Mouse (Mus musculus) fat pad, adult 2 months (tissue): ENCODE data around the gene 2510039O18Rik.

Experiments used
- DNase-seq: peaks from one replicate; pipeline ENCODE4 v3.0.0-alpha.2; 2011; ENCODE audit warnings: low read depth, low spot score; ENCODE audit errors: extremely low read depth

2510039O18Rik gene

GRCm38 (mm10) chr4:147936331-147936954 is 4.3 kb upstream of the 2510039O18Rik start, which contains the start of gene Plod1:
TSS of gene Plod1 (minus strand) at chr4:147936767.
- no peak for DNase-seq

- no peak for DNase-seq
These were observed 3.7 kb upstream of the 2510039O18Rik start for GRCm38 (mm10) chr4:147937021-147937420.

GRCm38 (mm10) chr4:147937486-147937885 is 3.2 kb upstream of the 2510039O18Rik start:
- DNase-seq, result no peak

DNA sequence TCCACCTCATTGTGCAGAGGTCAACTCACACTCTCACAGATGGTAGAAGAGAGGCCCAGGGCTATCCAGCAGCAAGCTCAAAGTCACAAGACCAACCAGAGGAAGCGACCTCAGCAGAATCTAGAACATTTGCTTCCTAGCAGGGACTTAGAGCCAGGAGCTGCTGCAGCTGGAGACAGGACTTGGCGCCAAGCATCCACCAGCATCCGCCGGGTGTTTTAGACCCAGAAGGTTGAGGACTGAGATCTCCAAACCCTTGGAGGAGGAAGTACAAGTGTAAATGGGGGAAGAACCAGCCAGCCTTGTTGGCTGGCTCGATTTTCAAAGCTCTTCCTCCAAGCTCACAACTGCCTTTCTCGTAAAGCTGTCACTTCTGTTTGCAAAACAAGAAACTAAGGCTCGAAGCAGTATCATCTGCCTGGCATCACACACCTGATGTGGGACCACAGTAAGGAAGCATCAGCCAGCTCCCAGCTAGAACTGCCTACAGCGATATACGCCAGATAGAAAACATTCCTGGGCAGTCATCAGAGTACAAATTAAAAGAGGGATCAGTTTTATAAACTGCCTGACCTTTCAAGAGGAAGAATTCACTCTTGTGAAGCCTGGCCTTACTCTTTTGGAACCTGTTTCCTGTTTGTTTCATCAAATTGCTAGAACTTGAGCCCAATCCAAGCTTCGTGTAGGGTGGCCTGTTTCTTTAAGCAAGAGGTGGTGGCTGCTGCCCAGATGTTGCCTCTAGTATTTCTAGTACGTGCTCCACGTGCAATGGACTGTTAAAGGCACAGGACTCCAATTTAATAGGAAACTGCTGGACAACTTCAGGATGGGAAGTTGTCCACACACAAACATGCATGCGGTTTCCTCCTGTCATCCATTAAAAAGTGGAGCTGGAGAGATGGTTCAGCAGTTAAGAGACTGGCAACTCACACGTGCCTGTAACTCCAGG is 2.3 kb upstream of the 2510039O18Rik start:
- DNase-seq, result peak; percentile 10

GRCm38 (mm10) chr4:147940111-147940510 is 584 bp upstream of the 2510039O18Rik start:
- no peak for DNase-seq

DNA sequence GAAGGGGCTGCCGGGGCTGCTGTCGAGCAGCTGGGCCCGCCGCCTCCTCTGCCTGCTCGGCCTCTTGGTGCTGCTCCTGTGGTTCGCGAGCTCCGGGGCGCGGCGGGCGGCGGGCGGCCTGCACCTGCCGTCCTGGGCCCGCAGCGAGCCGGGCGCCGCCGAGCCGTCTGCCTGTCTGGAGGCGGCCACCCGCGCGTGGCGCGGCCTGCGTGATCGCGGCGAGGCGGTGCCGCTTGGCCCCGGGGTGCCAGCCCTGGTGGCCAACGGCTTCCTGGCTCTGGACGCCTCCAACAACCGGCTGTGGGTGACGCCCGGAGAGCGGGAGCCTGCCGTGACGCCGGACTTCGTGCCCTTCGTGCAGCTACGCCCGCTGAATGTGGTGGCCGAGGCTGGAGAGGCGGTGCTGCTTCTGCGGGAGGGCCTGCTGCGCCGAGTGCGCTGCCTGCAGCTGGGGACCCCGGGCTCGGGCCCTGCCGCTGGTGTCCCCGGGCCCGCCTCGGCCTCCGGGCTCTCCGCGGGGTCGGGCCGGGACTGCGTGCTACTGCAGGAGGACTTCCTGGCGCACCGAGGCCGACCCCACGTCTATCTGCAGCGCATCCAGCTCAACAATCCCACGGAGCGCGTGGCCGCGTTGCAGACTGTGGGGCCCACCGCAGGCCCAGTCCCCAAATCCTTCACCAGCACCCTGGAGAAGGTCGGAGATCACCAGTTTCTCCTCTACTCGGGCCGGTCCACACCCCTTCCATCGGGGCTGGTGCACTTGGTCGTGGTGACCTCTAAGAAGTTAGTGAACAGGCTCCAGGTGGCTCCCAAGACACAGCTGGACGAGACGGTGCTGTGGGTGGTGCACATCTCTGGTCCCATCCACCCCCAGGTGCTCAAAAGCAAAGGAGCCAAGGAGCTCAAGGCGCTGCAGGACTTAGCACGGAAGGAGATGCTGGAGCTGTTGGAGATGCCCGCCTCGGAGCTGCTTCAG is 638 bp downstream of the 2510039O18Rik start:
- no peak for DNase-seq

DNA sequence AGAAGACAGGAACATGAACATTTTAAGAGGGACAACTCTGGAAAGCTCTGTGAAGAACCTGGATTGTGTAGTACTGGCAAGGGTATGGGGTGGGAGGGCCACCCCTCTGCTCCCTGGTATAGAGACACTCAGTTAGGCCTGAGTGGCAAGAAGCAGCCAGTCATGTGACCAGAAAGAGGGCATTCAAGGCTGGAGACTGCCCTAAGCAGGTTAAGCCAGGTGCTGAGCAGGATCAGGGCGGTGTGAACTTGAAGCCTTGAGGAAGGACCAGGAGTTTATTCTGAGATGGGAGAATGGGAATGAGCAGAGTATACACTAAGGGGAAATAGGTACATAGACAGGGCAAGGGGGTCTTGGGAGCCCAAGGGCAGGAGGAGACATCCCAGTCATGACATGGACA is 2.3 kb downstream of the 2510039O18Rik start:
- DNase-seq, result no peak

GRCm38 (mm10) chr4:147947511-147947910 is 6.8 kb downstream of the 2510039O18Rik start:
- DNase-seq, result no peak

DNA sequence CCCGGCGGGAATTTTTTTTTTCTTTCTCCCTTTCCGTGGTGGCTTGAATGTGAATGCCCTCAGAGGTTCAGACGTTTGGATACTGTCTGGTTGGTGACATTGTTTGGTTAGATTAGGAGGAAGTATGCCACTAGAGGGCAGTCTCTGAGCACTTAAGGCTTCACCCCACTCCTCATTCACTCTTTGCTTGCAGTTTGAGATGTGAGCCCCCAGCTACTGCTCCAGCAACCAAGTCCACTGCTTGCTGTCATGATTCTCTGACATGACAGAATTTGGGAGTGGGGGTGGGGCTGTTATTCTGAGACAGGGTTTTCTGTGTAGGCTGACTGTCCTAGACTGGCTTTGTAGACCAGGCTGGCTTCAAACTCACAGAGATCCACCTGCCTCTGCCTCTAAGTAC is 12.9 kb downstream of the 2510039O18Rik start:
- no peak for DNase-seq

DNA sequence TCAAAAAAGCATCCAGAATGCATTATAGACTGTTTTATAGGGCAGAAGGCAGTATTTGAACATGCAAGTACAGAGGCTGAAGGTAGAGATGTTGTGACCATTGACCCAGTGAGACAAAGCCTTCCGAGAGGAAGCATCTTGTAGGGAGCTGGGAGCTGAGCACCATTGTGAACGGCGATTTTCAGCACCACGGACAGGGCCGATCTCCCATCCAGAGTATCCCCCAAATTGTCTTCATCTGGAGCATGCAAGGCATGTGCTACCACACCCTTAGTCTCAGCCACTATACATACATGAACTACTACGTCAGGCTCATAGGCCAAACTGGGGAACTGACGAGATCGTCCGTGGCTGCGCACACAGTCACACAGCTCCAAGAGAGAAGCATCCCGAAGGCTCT is 16.4 kb downstream of the 2510039O18Rik start:
- no peak for DNase-seq

GRCm38 (mm10) chr4:147959881-147960831 is 19.5 kb downstream of the 2510039O18Rik start:
- DNase-seq, result no peak

GRCm38 (mm10) chr4:147962781-147963180 is 22.1 kb downstream of the 2510039O18Rik start:
- no peak for DNase-seq

GRCm38 (mm10) chr4:147963623-147964022 is 22.9 kb downstream of the 2510039O18Rik start:
- no peak for DNase-seq

DNA sequence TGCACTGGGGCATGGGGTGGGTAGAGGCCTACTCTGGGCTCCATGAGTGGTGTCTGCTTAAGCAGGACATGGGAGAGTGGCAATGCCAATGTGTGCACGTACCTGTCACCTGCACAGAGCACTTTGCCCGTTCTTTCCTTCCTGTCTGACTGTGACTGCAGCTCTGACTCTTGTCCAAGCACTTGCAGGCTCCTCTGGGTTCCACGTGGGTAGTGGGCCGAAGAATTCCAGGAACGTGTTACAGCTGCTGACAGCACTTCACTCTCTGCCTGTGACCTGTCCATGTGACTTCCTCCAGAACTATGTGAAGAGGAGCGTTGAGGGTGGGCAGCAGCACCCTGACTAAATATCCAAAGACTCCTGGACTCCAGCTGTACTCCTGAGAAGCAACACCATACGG is 25.0 kb downstream of the 2510039O18Rik start:
- DNase-seq, result no peak

DNA sequence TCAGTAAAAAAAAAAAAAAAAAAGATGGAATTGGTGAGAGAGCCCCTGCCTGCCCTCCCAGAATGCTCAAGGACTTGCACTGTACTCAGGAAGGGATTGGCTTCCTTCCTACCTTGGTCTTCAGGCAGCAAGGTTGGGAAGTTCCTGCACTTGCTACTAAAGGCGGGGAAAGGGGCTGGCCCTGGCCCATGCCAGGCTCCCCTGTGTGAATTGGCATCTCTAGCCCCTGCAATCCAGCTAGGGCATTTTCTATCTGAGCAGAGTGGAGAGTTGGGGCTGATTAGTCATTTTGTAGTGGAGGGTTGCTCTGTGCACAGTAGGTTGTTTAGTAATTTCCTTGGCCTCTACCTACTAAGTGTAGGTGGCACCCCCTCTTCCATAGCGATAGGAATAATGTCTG is 28.1 kb downstream of the 2510039O18Rik start:
- no peak for DNase-seq

- no peak for DNase-seq
These were observed 28.6 kb downstream of the 2510039O18Rik start for GRCm38 (mm10) chr4:147969337-147969736.

- no peak for DNase-seq
These were observed 35.5 kb downstream of the 2510039O18Rik start for GRCm38 (mm10) chr4:147976237-147976636.

DNA sequence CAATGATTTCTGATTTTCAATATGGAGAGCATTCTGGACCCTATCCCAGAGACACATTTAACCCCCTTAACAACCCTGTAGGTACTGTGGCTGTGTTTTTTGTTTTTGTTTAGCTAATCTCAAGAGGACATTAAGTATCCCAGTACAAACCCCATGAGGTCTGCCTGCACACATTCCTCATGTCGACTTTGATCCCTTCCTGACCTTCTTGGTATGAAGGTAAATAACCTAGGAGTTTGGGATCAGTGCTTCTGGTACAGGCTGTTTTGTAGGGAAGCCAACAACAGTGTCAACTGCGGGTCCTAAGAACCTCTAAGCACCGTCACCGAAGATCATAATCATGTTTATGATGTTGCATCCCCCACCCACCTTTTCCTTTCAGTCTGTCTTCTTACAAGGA is 37.0 kb downstream of the 2510039O18Rik start:
- no peak for DNase-seq

- no peak for DNase-seq
These were observed 37.7 kb downstream of the 2510039O18Rik start for GRCm38 (mm10) chr4:147978391-147978790.

DNA sequence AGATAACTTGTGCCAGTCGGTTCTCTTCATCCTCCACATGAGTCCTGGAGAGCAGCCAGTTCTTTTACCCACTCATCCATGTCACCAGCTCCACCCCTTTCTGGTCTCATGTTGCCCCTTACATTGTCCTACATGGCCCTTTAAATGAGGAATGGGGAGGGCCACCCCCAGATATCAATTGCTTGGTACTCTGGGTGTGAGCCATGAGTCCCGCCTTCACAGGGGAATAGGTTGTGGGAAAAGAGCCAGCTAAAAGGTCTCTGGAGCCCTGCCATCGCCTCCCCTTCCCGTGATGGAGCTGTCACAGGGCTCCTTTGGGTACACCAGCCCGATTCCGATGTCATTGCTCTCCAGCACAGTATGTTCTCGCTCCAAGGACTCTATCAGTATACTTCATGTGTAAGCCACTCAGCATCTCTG is 38.8 kb downstream of the 2510039O18Rik start:
- no peak for DNase-seq
